Mouse (Mus musculus) CD4-positive, CD25-positive, alpha-beta regulatory T cell, adult 2 months (primary cell): ENCODE measurements around the gene Tctn3.

ENCODE experiments used
- DNase-seq: peaks from one replicate; pipeline ENCODE4 v3.0.0-alpha.2; 2012; ENCODE audit warnings: low read depth, low spot score

Tctn3 gene

DNA sequence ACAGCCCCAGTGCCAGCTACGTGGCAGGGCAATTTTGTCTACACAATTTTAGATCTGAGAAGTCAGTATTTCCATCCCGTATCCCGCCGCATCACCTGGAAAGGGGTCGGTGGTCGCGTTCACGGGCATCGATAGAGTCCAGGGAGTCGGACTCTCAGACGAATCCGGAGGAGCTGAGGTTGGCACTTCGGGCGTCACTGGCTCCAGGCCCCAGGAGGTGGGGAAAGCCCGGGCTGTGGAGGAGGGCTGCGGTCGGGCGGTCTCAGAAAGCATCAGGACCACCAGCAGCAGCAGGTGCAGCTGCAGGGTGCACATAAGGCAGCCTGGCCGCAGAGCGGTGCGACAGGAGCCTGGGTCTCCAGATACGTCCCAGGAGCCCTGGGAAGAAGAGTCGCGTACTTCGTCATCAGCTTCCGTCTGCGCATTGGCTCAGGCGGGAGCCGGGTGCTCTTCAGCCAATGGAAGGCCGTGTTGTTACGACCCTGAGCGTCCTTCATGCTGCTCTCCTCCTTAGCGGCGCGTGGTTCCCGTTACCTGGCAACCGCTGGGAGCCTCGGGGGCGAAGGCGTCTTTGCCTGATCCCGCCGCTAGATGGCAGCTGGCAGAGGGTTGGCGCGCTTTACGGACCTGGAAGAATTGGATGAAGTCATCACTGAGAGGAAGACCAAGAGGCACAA, at the start of gene Tctn3, which contains the start of gene Entpd1:
TSS of gene Tctn3 (minus strand) at position 404 of the 677 bp plus-strand sequence.
TSS of gene Entpd1 (plus strand) at position 537 of the 677 bp plus-strand sequence.
- peak; percentile 98 for DNase-seq

DNA sequence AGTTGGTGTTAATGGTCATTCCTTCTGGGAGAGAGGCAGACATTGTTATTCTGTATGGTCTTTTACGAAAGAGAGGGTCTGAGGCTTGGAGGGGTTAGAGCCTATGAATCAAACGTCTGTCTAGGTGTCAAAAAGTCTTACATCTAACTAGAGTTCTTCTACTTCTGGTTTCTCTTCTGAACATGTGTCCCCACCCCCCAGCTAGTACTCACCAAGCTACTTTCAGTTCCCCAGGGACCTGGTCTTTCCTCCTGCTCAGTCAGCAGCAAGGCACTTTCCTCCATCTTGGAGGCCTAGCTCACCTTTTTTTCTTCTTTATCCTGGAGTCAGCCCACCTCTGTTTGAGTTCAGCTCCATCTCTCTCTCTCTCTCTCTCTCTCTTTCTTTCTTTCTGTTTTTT, 49.1 kb upstream of the Tctn3 start:
- peak; percentile 72 for DNase-seq

DNA sequence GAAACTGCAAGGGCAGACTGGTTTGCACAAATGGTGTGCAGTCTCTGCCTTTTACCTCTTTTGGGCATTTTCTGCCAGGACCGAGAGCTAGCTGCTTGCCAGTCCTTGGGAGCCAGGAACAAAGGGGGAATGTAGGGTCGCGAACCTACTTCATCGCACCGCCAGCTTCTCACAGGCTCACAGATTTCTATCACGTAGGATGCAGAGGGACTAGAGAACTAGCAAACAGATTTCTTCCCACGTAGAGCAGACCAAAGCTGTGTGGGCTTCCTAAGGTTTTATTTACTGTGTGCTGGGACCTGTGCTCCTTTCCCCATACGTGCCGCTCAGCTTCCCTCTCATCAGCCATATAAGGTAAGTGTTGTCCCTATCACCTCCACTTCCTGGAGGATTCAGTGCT, 48.5 kb upstream of the Tctn3 start:
- peak; percentile 20 for DNase-seq

DNA sequence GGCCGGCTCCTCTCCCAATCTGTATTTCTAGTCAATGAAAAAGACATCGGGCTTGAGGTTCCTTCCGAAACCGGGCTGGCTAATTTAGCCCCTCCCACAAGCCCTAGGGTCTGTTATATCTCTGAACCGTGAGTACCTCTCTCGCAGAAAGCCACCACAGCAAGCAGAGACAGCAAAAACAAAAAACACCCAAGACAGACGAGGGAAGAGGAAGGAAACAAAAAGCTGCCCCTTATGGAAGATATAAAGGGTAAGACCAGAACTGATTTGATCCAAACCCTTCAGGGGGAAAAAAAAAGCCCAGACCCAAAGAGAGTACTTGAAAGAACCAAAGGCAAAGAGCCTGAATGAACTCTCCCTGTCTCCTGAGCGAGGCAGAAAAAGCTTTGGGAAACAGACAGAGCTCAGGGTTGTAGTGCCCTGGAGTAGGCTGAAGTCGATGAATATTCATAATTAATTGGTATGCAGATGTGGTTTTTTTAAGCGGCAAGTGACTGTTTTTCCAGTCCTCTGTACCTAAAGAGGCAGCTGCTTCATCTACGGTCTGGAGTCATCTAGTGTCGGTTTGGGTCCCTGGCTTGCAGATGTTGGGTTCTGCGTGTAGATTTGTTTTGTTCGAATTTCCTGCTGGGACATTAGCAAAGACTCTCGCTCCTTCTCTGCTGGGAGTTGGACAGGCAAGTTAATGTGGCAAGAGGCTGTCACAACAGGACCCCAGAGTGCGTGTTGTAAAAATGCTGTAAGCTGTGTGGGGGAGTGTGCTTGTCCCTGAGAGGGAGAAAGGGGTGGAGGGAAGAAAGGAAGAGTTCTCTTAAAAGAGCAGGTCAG, 47.8 kb upstream of the Tctn3 start:
- peak; percentile 60 for DNase-seq

DNA sequence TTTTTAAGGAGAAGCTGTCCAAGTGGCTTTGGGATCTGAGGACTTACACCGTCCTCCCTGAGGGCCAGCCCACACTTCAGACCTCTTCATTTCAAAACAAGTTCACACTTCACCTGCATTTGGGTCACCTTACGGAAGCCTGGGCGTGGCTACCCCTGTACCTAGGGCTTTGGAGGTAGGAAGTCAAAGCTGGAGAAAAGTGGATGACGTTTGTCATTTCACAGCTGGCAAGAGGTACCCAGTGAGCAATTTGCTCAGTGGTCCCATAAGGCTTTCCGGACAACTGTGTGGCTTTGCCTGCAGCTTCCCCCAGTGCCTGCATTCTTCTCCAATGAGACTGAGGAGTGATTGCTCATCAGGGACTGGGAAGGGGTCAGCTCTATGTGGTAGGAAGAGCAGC, 46.9 kb upstream of the Tctn3 start:
- no peak for DNase-seq

DNA sequence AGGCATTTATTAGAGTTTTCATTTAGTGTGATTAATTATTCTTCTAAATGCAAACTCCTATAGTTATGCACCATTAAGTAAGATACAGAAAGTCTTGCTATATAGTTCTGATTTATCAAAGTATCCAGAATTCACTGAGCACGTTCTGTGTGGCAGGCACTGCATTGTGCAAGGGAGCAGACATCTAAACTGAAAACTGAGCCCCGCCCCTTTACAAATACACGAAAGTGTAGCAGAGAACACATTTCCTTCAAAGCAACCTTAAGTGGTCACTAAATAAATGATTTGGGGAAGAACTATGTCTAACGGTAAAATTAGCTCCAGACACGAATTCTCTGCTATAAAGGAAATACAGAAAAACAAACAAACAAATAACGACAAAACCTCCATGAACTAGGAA, 46.2 kb upstream of the Tctn3 start:
- no peak for DNase-seq

DNA sequence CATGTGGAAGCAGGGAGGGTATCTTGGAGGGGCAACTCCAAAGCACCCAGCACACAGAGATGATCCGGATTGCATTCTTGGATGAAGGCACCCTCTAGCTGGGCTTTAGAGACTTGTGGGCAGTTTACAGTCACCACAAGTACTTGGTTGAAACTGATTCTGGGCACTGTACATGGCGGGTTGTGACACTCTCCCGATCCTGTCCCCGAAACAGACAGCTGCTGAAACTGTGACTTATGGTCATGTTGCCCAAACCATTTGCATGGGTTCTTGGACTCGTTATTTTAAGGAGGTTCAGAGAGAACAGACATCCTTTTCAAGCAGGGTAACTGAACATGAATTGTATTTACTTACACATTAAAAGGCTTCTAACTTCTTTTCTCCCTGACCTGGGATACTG, 44.2 kb upstream of the Tctn3 start:
- no peak for DNase-seq

DNA sequence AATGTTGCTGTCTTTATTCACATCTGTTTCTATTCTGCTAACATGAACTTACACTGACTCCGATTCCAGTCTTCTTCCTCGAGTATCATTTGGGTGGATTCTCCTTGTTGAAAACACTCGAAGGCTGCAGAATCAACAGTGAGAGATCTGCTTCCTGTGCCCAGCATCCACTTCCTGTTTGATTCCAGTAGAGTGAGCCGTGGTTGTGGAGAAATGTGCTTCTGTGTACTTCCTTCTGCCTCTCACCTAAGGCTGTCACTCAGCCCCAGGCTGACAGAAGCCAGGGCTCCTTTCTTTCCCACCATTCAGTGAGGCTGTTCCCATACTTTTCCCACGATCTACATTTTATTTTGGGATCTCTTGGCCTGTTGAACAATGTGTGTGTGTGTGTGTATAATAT, 38.1 kb upstream of the Tctn3 start:
- DNase-seq, result peak; percentile 19

DNA sequence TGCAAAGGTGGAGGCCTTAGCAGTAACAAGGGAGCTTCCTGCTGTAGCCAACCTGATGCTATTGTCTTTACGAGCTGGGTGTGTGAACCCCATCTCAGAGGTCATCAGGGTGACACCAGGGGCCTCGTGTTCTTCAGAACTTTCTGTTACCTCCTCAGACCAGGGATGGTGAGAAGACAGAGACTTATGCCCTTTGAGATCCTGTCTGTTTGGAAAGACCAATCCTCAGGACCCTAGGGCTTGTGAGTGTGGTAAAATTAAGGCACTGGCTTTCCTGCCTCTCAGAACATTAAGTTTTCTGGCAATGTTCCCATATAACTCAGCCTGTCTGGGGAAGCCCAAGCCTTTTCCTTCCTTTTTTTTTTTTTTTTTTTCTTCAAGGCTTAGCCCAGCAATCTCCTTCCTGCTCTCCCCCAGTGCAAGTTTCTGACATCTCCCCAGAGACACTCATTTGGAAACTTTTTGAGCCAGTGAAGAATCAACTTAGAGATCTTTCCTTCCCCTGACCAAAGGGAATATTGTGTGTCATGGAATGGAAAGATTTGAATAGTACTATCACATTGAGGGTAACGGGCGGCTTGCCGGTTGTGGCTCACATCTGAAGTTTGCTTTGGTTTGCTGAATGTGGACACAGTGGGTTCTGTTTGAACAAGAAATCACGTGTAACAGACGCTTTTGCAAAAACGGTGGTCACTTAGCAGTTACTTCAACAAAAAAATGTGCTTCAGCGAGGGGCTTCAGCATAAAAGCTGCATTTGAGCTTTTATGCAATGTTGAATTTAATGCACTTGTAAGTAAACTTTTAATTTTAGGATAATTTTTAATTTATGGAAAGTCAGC, 35.5 kb upstream of the Tctn3 start:
- DNase-seq, result no peak

DNA sequence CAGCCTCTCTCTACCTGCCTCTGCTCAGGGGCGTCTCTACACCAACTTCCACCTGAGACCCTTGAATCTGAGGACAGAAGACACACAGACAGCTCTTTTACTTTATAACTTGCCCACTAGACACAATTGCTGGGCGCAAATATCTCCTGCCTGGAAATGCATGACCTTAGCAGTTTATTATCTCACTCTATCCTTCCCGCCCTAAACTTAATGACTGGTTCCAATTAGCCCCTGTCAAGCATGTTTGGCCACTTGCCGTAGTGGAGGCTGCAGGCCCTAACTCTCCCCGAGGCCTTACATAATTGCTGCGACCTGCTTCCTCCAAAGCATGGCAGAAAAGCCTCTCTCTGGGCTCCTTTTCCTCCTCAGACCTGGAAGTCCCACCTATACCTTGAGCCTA, 34.3 kb upstream of the Tctn3 start:
- no peak for DNase-seq

DNA sequence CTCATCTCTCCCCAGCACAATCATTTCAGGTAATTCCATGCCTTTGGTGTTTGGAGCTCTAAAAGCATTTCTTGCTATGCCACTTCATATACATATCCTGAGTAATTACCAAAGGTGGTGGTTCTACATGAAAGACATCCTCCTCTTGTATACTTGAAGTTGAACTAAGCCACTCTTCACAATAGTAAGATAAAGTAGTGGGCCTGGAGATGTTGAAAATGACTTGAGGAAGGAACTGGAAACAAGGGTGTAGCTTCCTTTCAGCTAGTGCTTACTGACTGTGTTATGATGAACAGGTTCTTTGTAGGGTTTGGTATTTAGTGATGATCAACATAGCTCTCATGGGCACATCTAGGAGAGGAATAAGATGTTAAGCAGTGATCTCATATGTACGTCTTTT, 31.8 kb upstream of the Tctn3 start:
- no peak for DNase-seq

DNA sequence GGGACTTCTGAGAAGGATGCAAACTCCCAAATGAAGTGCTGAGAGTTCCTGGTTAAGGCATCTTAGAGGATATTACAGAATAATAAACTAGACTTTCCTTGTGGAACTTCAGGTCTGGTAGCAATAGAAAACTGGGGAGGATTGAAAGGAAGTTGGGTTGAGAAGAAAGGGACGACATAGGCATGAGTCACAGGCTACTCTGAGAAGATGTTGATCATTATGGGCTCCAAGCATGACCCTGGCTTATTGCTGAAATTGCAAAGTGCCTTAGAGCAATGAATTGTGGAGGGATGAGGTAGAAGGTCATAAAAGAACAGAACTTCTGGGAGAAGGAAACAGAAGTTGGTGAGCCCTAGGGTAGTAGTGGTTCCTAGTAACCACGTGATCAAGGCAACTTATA, 28.8 kb upstream of the Tctn3 start:
- no peak for DNase-seq

DNA sequence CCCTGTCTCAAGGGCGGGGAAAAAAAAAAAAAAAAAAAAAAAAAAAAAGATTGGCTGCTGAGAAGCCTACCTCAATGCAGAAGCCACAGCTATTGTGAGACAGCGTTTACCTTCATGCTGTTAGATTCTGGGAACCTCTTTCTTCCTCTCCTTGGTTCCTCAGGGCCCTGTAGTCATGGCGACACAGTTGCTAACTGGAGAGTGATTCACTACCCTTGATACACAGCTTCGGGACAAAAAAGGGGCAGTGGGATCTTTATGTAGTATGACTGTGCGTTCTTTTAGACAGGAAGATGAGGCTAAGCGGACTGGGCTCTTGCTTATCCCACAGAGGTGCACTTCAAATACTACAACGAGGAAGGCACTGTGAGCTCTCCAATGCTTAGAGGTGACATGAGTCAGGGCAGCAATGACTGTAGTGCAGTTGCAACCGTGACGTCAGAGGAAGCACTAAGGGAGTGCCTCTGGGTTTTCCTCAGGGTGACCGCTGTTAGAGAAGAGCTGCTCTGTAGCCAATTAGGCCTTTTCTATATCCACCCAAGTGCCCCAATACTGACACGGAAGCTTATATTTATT, 27.8 kb upstream of the Tctn3 start:
- DNase-seq, result peak; percentile 65

DNA sequence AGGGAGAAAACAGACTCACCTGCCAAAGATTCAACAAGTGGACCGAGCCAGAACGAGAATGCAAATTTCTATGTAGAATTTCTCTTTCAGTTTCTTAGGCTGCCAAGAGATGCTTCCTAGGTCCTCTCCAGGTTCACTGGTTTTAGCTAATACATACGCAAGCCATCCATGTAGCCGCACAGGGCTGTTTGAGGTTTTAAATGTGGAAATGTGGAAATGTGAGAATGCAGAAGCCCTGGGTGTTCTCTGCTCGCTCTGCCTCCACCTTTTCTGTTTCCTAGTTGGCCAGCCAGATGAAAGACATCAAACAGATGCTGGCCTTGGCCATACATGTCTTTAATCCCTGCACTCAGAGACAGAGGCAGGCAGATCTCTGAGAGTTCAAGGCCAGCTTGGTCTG, 26.5 kb upstream of the Tctn3 start:
- no peak for DNase-seq

DNA sequence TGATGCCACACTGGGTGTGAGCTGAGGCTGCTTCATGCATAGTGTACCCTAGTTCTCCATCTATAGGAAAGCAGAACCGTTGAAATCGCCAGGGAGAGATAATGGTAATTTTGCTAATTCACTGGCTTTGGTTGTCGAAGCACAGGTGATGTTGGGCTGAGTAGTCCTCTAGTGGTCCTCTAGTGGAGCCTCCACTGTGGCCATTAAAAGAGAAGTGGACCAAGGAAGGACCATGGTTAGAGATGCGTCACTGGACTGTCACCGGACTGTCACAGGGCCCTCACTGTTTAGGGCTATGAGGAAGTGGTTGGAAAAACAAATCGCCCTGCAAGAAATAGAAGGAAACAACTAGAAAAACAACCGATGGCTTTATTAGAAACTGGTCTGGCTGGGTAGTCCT, 25.6 kb upstream of the Tctn3 start:
- no peak for DNase-seq

DNA sequence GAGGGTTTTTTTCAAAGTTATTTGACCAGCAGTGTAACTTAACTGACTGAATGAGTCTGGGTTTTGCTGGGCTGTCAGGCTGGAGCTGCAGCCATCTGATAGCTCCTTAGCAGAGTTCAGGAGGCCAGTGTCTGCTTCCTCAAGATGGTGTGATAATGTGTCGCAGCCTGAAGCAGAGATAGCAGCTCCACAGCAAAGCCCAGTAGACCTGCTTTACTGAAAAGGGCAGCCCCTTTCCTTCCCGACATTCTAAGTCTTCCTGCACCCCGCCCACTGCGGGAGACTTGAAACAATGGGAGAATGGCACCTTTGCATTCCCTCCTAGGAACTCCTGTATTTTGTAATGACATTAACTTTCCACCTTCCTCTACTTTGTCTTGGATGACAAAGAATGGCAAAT, 25.1 kb upstream of the Tctn3 start:
- no peak for DNase-seq

DNA sequence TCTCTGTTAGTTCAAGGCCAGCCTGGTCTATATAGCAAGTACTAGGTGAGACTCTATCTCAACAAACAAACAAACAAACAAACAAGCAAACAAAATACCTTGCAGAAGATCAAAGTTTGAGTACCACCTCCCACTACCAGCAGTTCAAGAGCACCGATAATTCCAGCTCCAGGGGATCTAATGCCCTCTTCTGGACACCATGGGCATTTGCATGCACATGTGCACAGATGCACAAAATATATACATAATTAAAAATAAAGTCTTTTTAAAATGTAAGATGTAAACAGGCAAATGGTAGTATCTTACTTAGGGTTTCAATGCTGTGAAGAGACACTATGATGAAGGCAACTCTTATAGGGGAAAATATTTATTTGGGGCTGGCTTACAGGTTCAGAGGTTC, 21.1 kb upstream of the Tctn3 start:
- peak; percentile 7 for DNase-seq

DNA sequence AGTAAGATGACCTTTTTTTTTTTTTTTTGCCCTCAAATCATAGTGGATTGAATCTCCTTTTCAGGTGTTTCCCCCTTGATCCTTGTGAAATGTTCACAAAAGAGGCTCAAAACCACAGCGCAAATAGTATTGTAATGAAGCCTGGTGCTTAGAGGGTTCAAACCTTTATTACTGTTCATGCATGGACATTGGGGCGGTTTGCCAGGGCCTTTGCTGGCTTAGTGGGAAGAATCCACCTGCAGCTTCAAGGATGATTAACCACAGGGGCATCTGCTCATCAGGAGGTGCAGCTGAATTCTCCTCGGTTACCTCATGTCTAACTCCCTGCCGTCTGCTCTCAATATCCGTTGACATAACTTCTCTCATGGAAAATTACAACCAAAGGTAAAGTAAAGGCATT, 20.6 kb upstream of the Tctn3 start:
- no peak for DNase-seq

DNA sequence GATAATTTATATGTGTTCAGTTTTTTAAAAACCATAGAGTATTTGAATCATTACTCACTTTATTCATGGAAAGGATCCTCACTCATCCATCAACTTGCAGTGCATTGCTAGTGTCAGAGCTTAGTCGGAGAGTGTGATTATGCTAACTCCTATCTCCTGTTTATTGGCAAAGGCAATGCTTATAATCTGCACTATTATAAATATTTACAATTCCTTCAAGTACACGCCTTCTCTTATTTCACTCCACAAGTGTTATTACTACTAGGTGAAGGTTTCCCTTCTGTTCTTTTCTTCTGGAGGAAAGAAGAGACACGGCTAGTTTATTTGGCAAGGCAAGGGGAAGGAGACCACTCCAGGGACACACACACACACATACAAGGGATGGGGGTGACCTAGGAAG, 20.2 kb upstream of the Tctn3 start:
- DNase-seq, result no peak

DNA sequence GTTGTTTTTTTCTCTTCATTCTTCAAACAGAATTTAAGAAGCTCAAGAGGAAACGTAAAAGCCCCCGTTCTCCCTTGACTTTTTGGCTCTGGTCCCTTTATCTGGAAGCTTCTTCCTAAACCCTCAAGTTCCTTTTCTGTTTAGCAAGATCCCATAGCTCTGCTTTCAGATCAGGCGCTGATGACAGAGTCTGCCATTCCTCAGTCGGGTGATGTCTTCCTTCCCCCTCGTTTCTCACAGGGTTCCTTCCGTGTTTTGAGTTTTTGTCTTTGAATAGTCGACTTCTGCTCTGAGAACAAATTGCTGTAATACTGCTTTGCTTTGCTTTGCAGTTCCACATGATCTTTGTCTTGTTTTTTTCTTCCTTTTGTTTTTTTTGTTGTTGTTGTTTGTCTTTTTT, 18.6 kb upstream of the Tctn3 start:
- DNase-seq, result no peak

DNA sequence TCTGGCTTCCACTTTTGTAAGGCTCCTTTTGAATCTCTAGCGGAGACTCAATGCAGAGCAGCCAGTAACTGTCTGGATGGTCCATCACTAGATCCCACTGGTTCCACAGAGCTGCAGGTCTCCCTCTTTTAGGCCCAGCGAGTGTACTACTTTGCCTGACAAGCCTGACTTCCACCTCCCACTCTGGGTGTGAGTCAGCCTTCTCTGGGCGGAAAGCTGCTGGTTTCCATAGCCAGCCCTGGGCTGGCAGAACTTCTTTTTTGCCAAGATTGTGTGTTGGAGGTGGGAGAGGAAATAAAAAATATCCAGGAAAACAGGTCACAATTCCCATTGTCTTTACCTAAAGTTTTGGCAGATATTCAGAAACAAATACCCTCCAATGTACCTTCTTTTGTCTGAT, 18.1 kb upstream of the Tctn3 start:
- DNase-seq, result no peak

DNA sequence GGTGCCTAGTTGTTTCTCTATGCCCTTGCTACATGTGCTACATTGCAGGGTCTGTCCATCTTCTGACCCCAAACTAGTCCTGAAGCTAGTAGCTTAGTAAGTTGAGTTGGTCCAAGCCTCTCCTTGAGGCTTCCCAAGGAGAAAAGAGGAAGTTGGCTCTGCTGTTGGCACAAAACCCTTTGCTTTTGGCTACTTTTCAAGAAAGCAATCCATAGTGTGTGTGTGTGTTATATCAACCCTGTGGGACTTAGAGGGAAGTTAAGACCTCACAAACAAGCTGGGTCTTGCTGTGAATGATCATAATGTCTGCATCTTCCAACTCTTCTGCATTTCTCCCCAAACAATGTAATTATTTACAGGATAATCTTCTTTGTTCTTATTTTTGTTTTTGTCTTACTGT, 16.9 kb upstream of the Tctn3 start:
- no peak for DNase-seq
